Mouse (Mus musculus) bone marrow macrophage, adult 2 months (primary cell): ENCODE measurements around the gene Lgalsl. TPM values are rescaled to one million over a fixed set of nuclear protein-coding genes. Genes with fewer than 3 reads are reported as not detected.

Experiments used
- H3K27ac ChIP-seq: 2 replicates; pipeline ENCODE4 v1.5.1; 2012; ENCODE audit warnings: low read depth, low read length; ENCODE audit not compliant: insufficient read depth
- H3K4me1 ChIP-seq: 2 replicates; pipeline ENCODE4 v1.6.1; 2012; ENCODE audit warnings: low read length; ENCODE audit not compliant: control insufficient read depth, insufficient read depth
- H3K4me3 ChIP-seq: 2 replicates; pipeline ENCODE4 v1.5.1; 2012; ENCODE audit warnings: mild to moderate bottlenecking, low read length, moderate library complexity; ENCODE audit not compliant: insufficient read depth
- CTCF ChIP-seq: IDR thresholded peaks from 2 replicates; pipeline ENCODE4 v1.5.1; 2012; ENCODE audit warnings: low read depth, mild to moderate bottlenecking, low read length, moderate library complexity
- POLR2A ChIP-seq: IDR thresholded peaks from 2 replicates; pipeline ENCODE4 v1.6.1; 2012; ENCODE audit warnings: mild to moderate bottlenecking, low read depth, low read length, borderline replicate concordance
- polyA plus RNA-seq: library from polyadenylated mRNA; stranded (reverse); fragments of >200 nt; gene quantifications from 2 replicates; pipeline ENCODE4 v1.2.4, GENCODE M21; 2012; ENCODE audit not compliant: missing spikeins, insufficient read depth, insufficient read length

Gene Lgalsl
- polyA plus RNA-seq, 1 experiment: 0.38 TPM

DNA sequence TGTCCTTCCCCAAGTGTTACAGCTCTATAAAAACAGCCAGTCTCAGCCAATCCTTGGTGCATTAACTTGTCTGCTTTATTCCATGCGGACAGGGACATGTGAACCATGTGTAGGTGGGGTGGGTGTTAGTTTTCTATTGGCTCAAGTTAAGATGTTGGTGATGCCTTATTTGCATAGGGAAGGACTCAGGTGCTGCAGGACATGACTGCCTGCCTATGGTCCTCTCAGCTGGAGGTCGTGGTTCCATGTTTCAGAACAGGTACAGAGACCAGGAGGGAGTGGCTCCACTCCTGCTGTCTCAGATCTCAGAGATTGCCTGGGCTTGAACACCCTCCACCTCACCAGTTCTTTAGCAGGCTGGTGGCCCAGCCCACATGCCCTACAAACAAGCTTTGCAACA is 44.7 kb downstream of the Lgalsl start:
- no peaks in the 10 kb centered on the region for H3K4me1 ChIP-seq
- no peak for TF ChIP-seq CTCF
- TF ChIP-seq POLR2A: no peak
- H3K4me3 ChIP-seq: no peak overlapping the region
- no peak overlapping the region for H3K27ac ChIP-seq

DNA sequence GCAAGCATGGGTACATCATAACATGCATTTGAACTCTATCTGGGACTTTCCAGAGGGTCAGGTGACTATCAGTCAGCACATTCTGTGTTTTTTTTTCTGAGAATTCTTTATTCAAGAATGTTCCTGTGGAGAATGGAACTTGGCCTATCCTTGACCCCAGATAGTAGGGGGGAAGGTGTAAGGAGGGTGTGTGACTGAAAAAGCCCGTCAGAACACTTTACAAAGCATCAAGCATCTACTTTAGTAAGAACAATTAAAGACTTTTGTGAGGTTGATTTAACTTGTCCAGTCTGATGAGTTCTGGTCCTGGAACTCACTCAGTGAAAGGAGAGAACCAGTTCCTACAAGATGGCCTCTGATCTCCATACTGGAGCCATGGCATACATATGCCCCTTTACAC is 45.7 kb downstream of the Lgalsl start:
- H3K4me3 ChIP-seq: no peak overlapping the region
- H3K27ac ChIP-seq: no peak overlapping the region
- TF ChIP-seq POLR2A: no peak
- TF ChIP-seq CTCF: no peak
- H3K4me1 ChIP-seq: no peaks in the 10 kb centered on the region

- H3K4me1 ChIP-seq: no peaks in the 10 kb centered on the region
- H3K4me3 ChIP-seq: no peak overlapping the region
- H3K27ac ChIP-seq: no peak overlapping the region
- TF ChIP-seq CTCF (no peak), POLR2A (no peak)
These were observed 46.1 kb downstream of the Lgalsl start for GRCm38 (mm10) chr11:20784776-20785175.

DNA sequence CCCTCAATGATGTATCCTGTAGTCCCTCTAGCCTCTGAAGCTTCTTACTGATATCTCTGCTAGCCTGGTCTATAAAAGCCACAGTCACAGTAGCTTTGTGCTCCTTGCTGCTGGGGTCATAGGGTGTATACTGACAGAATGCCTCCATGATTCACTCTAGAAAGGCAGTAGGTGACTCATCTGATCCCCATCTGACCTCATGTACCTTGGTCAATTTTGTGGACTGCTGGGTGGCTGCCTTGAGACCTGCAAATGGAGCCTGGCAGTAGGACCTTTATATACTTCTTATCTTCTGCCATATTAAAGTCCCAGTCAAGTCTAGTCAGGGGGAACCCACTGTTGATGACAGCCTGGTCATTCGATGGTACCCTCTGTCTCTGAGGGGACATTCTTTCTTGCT is 47.4 kb downstream of the Lgalsl start:
- no peak overlapping the region for H3K4me3 ChIP-seq
- TF ChIP-seq CTCF (no peak), POLR2A (no peak)
- no peak overlapping the region for H3K27ac ChIP-seq
- H3K4me1 ChIP-seq: peaks cover under 1% of the 10 kb centered on the region; the same call in 1 of the 2 replicates

DNA sequence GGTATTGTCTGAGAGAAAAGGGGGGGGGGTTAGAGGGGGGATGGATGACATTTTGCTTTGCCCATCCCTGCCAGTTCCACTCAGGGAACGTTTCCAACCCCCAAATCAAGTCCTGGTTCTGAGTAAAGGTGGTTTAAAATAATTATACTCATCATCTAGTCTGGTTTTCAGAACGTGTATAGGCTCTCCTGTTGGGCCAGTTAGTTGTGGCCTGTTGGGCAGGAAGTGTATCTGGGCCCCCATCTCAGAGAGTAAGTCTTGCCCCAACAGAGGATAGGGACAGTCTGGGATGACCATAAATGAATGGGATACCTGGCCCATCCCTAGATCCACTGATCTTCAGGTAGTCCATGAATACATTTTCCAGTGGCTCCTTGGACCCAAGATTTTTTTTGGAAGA is 48.2 kb downstream of the Lgalsl start:
- H3K4me1 ChIP-seq: peaks cover 2% of the 10 kb centered on the region; the same call in 1 of the 2 replicates
- no peak overlapping the region for H3K27ac ChIP-seq
- no peak overlapping the region for H3K4me3 ChIP-seq
- TF ChIP-seq CTCF (no peak), POLR2A (no peak)

DNA sequence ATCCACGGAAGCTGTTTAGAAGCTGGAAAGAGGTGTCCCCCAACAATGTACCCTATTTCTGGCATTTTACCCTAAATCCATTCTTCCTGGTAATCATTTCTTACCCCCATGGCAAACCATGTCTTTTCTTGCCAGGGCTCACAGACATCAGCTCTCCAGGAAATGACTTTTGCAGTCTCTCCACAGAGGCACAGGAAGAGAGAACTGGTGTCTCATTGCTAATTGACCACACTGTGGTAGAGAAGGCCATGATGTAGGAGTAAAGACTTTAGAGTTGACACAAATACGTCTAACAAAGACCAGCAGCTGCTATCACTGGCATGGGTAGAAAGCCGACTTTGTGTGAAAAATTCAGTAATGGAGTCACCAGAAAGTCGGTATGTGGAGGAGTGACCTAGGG is 50.5 kb downstream of the Lgalsl start:
- peaks cover 5% of the 10 kb centered on the region for H3K4me1 ChIP-seq
- no peak for TF ChIP-seq POLR2A
- no peak for TF ChIP-seq CTCF
- no peak overlapping the region for H3K4me3 ChIP-seq
- H3K27ac ChIP-seq: no peak overlapping the region

DNA sequence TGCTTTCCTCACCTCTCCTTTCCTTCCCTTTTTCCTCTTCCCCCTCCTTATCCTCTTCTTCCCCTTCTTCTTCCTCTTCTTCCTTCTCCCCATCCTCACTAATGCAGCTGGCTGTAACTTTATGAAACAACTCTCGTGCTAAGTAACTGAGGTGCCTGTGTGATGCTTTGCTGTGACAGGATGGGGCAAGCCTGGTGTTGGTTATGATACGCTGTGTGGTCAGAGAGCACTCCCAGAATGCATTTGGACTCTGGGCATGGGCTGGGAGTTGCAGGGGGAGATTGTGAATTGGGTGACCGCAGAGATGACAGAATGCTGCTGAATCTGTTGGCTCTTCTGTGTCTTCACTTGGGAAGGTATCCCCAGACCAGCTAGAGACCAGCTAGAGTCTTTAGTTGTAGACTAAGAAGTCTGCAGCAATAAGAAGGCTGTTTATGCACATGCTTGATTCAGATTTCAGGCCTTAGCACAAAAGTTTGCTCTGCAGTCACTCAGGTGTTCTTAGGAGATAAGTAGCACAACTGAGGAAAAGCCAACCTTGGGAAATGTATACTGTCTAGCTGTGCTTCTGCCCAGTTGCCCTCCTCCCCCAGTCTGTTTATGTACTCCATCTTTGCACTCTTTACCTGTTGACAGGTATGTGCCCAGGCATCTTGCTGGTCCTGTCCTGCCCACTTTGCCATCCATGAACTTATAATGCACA is 51.8 kb downstream of the Lgalsl start:
- Histone ChIP-seq H3K4me3 (no peak overlapping the region), H3K27ac (no peak overlapping the region), H3K4me1 (peaks cover 5% of the 10 kb centered on the region)
- TF ChIP-seq POLR2A: no peak
- TF ChIP-seq CTCF: no peak

- TF ChIP-seq CTCF (no peak), POLR2A (no peak)
- no peak overlapping the region for H3K27ac ChIP-seq
- H3K4me3 ChIP-seq: no peak overlapping the region
- H3K4me1 ChIP-seq: peaks cover 5% of the 10 kb centered on the region
These were observed 52.6 kb downstream of the Lgalsl start for GRCm38 (mm10) chr11:20778298-20778697.

DNA sequence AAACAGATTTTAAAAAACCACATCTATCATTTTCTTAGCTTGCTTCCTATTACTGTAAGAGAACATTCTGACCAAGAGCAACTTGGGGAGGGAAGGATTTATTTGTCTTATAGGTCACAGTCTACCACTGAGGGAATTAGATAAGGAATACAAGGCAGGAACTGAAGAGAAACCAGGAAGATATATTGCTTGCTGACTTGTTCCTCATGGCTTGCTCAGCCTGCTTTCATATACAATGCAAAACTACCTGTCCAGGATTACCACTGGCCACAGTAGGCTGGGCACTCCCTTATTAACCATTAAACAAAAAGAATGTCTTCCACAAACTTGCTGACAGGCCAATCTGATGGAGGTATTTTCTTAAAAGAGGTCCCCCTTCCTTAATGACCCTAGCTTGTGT is 54.2 kb downstream of the Lgalsl start:
- H3K27ac ChIP-seq: no peak overlapping the region
- TF ChIP-seq CTCF (no peak), POLR2A (no peak)
- peaks cover 5% of the 10 kb centered on the region for H3K4me1 ChIP-seq
- H3K4me3 ChIP-seq: no peak overlapping the region

Other genes starting within 250 kb of the Lgalsl start
- 95.8 and 117 TPM in 2 replicates for gene Aftph, start 89.5 kb downstream of the Lgalsl start, polyA plus RNA-seq